Mouse (Mus musculus): ENCODE results near the gene Zbtb20. TPM values are rescaled to one million over a fixed set of nuclear protein-coding genes. Genes with fewer than 3 reads are reported as not detected.

Zbtb20 gene
- total and polyA plus RNA-seq, 2 experiments from 2014 or later = 19.8 to 45.8 TPM

- Histone ChIP-seq H3K9me3 (replicated peaks; ENCODE audit: control insufficient read depth, low read length) (peaks cover 4% of the 10 kb centered on the region; the same call in 1 of the 2 replicates), H3K4me3 (ENCODE audit: low read depth, low read length) (no peak overlapping the region), H3K36me3 (replicated peaks; ENCODE audit: control insufficient read depth, insufficient read depth, low read length) (no peaks in the 10 kb centered on the region), H3K27ac (ENCODE audit: low read depth) (no peak overlapping the region), H3K9ac (replicated peaks; ENCODE audit: low read depth, low read length) (no peak overlapping the region), H3K4me2 (ENCODE audit: low read depth, low read length) (no peak overlapping the region), H3K27me3 (ENCODE audit: control insufficient read depth, insufficient read depth, low read length) (no peaks in the 10 kb centered on the region), H3K4me1 (ENCODE audit: control insufficient read depth, insufficient read depth) (peaks cover 9% of the 10 kb centered on the region; the same call in 1 of the 2 replicates)
- TF ChIP-seq CTCF (IDR thresholded peaks at IDR 0.05; ENCODE audit: low read depth) (no peak), EP300 (IDR thresholded peaks at IDR 0.05; ENCODE audit: low read depth) (no peak)
- no peak for ATAC-seq (ENCODE audit: insufficient read depth, low read depth)
- DNase-seq (ENCODE audit: low spot score) = no peak
- 94% methylated on average over 4 of the region's 4 CpGs for WGBS
Measured at GRCm38 (mm10) chr16:43276764-43277163, 401.1 kb downstream of the Zbtb20 start.

GRCm38 (mm10) chr16:43286319-43286718 is 410.6 kb downstream of the Zbtb20 start:
- H3K9me3 ChIP-seq (replicated peaks; ENCODE audit: control insufficient read depth, low read length) = no peaks in the 10 kb centered on the region
- H3K9ac ChIP-seq (replicated peaks; ENCODE audit: low read depth, low read length) = no peak overlapping the region
- no peak overlapping the region for H3K27ac ChIP-seq (ENCODE audit: low read depth)
- TF ChIP-seq CTCF (IDR thresholded peaks at IDR 0.05; ENCODE audit: low read depth) = no peak
- no peak for TF ChIP-seq EP300 (IDR thresholded peaks at IDR 0.05; ENCODE audit: low read depth)
- H3K4me2 ChIP-seq (ENCODE audit: low read depth, low read length) = no peak overlapping the region
- DNase-seq (ENCODE audit: low spot score) = no peak
- 83% methylated on average over 1 of the region's 1 CpGs for WGBS
- no peak overlapping the region for H3K4me3 ChIP-seq (ENCODE audit: low read depth, low read length)
- no peaks in the 10 kb centered on the region for H3K27me3 ChIP-seq (ENCODE audit: control insufficient read depth, insufficient read depth, low read length)
- no peaks in the 10 kb centered on the region for H3K4me1 ChIP-seq (ENCODE audit: control insufficient read depth, insufficient read depth)
- no peak for ATAC-seq (ENCODE audit: insufficient read depth, low read depth)
- H3K36me3 ChIP-seq (replicated peaks; ENCODE audit: control insufficient read depth, insufficient read depth, low read length) = no peaks in the 10 kb centered on the region

GRCm38 (mm10) chr16:43286783-43287383 is 411.2 kb downstream of the Zbtb20 start:
- Histone ChIP-seq H3K36me3 (replicated peaks; ENCODE audit: control insufficient read depth, insufficient read depth, low read length) (no peaks in the 10 kb centered on the region), H3K9me3 (replicated peaks; ENCODE audit: control insufficient read depth, low read length) (no peaks in the 10 kb centered on the region), H3K4me3 (ENCODE audit: low read depth, low read length) (no peak overlapping the region), H3K9ac (replicated peaks; ENCODE audit: low read depth, low read length) (no peak overlapping the region), H3K4me2 (ENCODE audit: low read depth, low read length) (no peak overlapping the region), H3K27me3 (ENCODE audit: control insufficient read depth, insufficient read depth, low read length) (no peaks in the 10 kb centered on the region), H3K4me1 (ENCODE audit: control insufficient read depth, insufficient read depth) (no peaks in the 10 kb centered on the region), H3K27ac (ENCODE audit: low read depth) (no peak overlapping the region)
- DNase-seq (ENCODE audit: low spot score) (no peak), ATAC-seq (ENCODE audit: insufficient read depth, low read depth) (no peak)
- TF ChIP-seq EP300 (IDR thresholded peaks at IDR 0.05; ENCODE audit: low read depth) = no peak
- TF ChIP-seq CTCF (IDR thresholded peaks at IDR 0.05; ENCODE audit: low read depth) = no peak
- WGBS = 24% methylated on average over 1 of the region's 1 CpGs

- Histone ChIP-seq H3K27me3 (ENCODE audit: control insufficient read depth, insufficient read depth, low read length) (no peaks in the 10 kb centered on the region), H3K27ac (ENCODE audit: low read depth) (no peak overlapping the region), H3K9ac (replicated peaks; ENCODE audit: low read depth, low read length) (no peak overlapping the region), H3K4me2 (ENCODE audit: low read depth, low read length) (no peak overlapping the region), H3K36me3 (replicated peaks; ENCODE audit: control insufficient read depth, insufficient read depth, low read length) (no peaks in the 10 kb centered on the region), H3K4me3 (ENCODE audit: low read depth, low read length) (no peak overlapping the region), H3K4me1 (ENCODE audit: control insufficient read depth, insufficient read depth) (no peaks in the 10 kb centered on the region), H3K9me3 (replicated peaks; ENCODE audit: control insufficient read depth, low read length) (no peaks in the 10 kb centered on the region)
- ATAC-seq (ENCODE audit: insufficient read depth, low read depth) (no peak), DNase-seq (ENCODE audit: low spot score) (no peak)
- 66% methylated on average over 3 of the region's 3 CpGs for WGBS
- TF ChIP-seq EP300 (IDR thresholded peaks at IDR 0.05; ENCODE audit: low read depth) = no peak
- no peak for TF ChIP-seq CTCF (IDR thresholded peaks at IDR 0.05; ENCODE audit: low read depth)
Measured at GRCm38 (mm10) chr16:43291423-43291822, 415.7 kb downstream of the Zbtb20 start.

- WGBS = 90% methylated on average over 5 of the region's 5 CpGs
- H3K27me3 ChIP-seq (ENCODE audit: control insufficient read depth, insufficient read depth, low read length) = no peaks in the 10 kb centered on the region
- peaks cover 10% of the 10 kb centered on the region for H3K4me1 ChIP-seq (ENCODE audit: control insufficient read depth, insufficient read depth)
- no peak overlapping the region for H3K4me2 ChIP-seq (ENCODE audit: low read depth, low read length)
- no peak overlapping the region for H3K27ac ChIP-seq (ENCODE audit: low read depth)
- no peak overlapping the region for H3K4me3 ChIP-seq (ENCODE audit: low read depth, low read length)
- ATAC-seq (ENCODE audit: insufficient read depth, low read depth) (no peak), DNase-seq (ENCODE audit: low spot score) (no peak)
- no peak for TF ChIP-seq CTCF (IDR thresholded peaks at IDR 0.05; ENCODE audit: low read depth)
- no peak overlapping the region for H3K9ac ChIP-seq (replicated peaks; ENCODE audit: low read depth, low read length)
- no peaks in the 10 kb centered on the region for H3K36me3 ChIP-seq (replicated peaks; ENCODE audit: control insufficient read depth, insufficient read depth, low read length)
- no peaks in the 10 kb centered on the region for H3K9me3 ChIP-seq (replicated peaks; ENCODE audit: control insufficient read depth, low read length)
Measured at GRCm38 (mm10) chr16:43297953-43298596, 422.4 kb downstream of the Zbtb20 start.

- ATAC-seq (ENCODE audit: insufficient read depth, low read depth) (no peak), DNase-seq (ENCODE audit: low spot score) (no peak)
- Histone ChIP-seq H3K4me1 (ENCODE audit: control insufficient read depth, insufficient read depth) (peaks cover 18% of the 10 kb centered on the region), H3K27me3 (ENCODE audit: control insufficient read depth, insufficient read depth, low read length) (no peaks in the 10 kb centered on the region), H3K27ac (ENCODE audit: low read depth) (no peak overlapping the region), H3K4me3 (ENCODE audit: low read depth, low read length) (no peak overlapping the region), H3K9me3 (replicated peaks; ENCODE audit: control insufficient read depth, low read length) (no peaks in the 10 kb centered on the region), H3K4me2 (ENCODE audit: low read depth, low read length) (no peak overlapping the region), H3K9ac (replicated peaks; ENCODE audit: low read depth, low read length) (no peak overlapping the region), H3K36me3 (replicated peaks; ENCODE audit: control insufficient read depth, insufficient read depth, low read length) (no peaks in the 10 kb centered on the region)
- TF ChIP-seq EP300 (IDR thresholded peaks at IDR 0.05; ENCODE audit: low read depth) = no peak
- TF ChIP-seq CTCF (IDR thresholded peaks at IDR 0.05; ENCODE audit: low read depth) = no peak
- 85% methylated on average over 3 of the region's 3 CpGs for WGBS
Measured at GRCm38 (mm10) chr16:43300420-43300819, 424.7 kb downstream of the Zbtb20 start.

Data from heart, postnatal 0 days (tissue).